In the genomic region with DNA sequence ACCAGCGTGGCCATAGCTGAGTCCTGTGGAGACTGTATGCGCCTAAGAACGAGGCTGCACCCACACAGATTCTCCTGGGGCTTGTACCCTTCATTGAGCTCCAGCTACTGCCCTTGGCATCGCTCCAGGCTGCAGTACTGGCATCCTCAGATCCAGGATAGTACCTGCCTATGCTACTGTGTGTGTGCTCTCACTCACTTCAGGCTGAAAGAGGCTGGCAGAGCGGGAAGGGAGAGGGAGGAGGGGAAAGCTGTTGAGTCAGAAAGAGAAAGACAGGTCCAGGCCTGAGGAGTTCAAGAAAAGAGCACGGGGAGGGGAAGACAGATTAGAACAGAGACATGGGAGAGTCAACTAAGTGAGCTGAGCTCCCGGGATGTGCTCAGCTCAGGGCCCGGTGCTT, we compare ENCODE assay signal across 11 mouse cellular contexts. TPM values are rescaled to one million over a fixed set of nuclear protein-coding genes. Genes with fewer than 3 reads are reported as not detected.
DNase-seq lines count a peak whose midpoint lies in the region; ATAC-seq lines count a peak whose summit lies in the region.
"Had no signal": no experiment of that assay in that cellular context is flagged by ENCODE, and none has a peak within 500 bp of the region (broad histone marks: within the 10 kb centered on the region; RNA-seq: fewer than 3 reads in every experiment).

No protein-coding gene starts in this region.

- no peak overlapping the region for H3K9ac ChIP-seq in neural tube, embryonic 11.5 days (ENCODE audit: low read length)
- no peak overlapping the region for H3K9ac ChIP-seq in embryonic facial prominence, embryonic 15.5 days
- H3K9ac ChIP-seq in hindbrain, embryonic 14.5 days = no peak overlapping the region
- H3K9ac ChIP-seq in neural tube, embryonic 15.5 days (replicated peaks) = no peak overlapping the region
- no peak overlapping the region for H3K9ac ChIP-seq in intestine, embryonic 15.5 days
- H3K9ac ChIP-seq: liver, postnatal 0 days had no signal

- no peaks in the 10 kb centered on the region for H3K9me3 ChIP-seq in neural tube, embryonic 11.5 days (ENCODE audit: control insufficient read depth, low read length)
- H3K9me3 ChIP-seq in embryonic facial prominence, embryonic 15.5 days (replicated peaks) = no peaks in the 10 kb centered on the region
- no peaks in the 10 kb centered on the region for H3K9me3 ChIP-seq in hindbrain, embryonic 14.5 days (ENCODE audit: control insufficient read depth, low read length)
- no peaks in the 10 kb centered on the region for H3K9me3 ChIP-seq in neural tube, embryonic 15.5 days (replicated peaks)
- H3K9me3 ChIP-seq in intestine, embryonic 15.5 days = no peaks in the 10 kb centered on the region

- DNase-seq in neural tube, embryonic 11.5 days (ENCODE audit: low spot score) = no peak
- DNase-seq in neural tube, embryonic 10.5 days (ENCODE audit: extremely low spot score, low spot score) = no peak
- no peak for DNase-seq in hindbrain, embryonic 14.5 days (ENCODE audit: low spot score)
- no peak for DNase-seq in right cerebral cortex, postnatal 25 days
- DNase-seq in T-cell, adult 2 months (ENCODE audit: low spot score) = no peak
- DNase-seq: kidney, postnatal 14 days; liver, postnatal 0 days had no signal

- H3K4me3 ChIP-seq in neural tube, embryonic 11.5 days (ENCODE audit: low read depth, low read length) = no peak overlapping the region
- H3K4me3 ChIP-seq in embryonic facial prominence, embryonic 15.5 days (replicated peaks) = no peak overlapping the region
- no peak overlapping the region for H3K4me3 ChIP-seq in hindbrain, embryonic 14.5 days (replicated peaks; ENCODE audit: low read length)
- no peak overlapping the region for H3K4me3 ChIP-seq in neural tube, embryonic 15.5 days (replicated peaks)
- no peak overlapping the region for H3K4me3 ChIP-seq in intestine, embryonic 15.5 days (replicated peaks)

- no peak for ATAC-seq in neural tube, embryonic 11.5 days (ENCODE audit: insufficient read depth, low FRiP score, low TSS enrichment)
- peak; percentile 15; the same call in 1 of the 2 replicates for ATAC-seq in embryonic facial prominence, embryonic 15.5 days (ENCODE audit: insufficient number of reproducible peaks, low FRiP score, low TSS enrichment, low read depth)
- ATAC-seq in hindbrain, embryonic 14.5 days (ENCODE audit: low FRiP score) = no peak
- ATAC-seq in neural tube, embryonic 15.5 days (ENCODE audit: low FRiP score) = no peak
- no peak for ATAC-seq in intestine, embryonic 15.5 days
- ATAC-seq: activated CD4-positive, CD25-positive, alpha-beta regulatory T cell, adult 4 months; liver, postnatal 0 days had no signal

- peaks cover 5% of the 10 kb centered on the region; the same call in 1 of the 2 replicates for H3K36me3 ChIP-seq in neural tube, embryonic 11.5 days (ENCODE audit: control insufficient read depth, insufficient read depth, low read length)
- peaks cover 3% of the 10 kb centered on the region for H3K36me3 ChIP-seq in embryonic facial prominence, embryonic 15.5 days
- H3K36me3 ChIP-seq in hindbrain, embryonic 14.5 days (replicated peaks; ENCODE audit: control insufficient read depth, insufficient read depth) = no peaks in the 10 kb centered on the region
- H3K36me3 ChIP-seq in neural tube, embryonic 15.5 days = no peaks in the 10 kb centered on the region
- H3K36me3 ChIP-seq in intestine, embryonic 15.5 days = no peaks in the 10 kb centered on the region

- no peaks in the 10 kb centered on the region for H3K27me3 ChIP-seq in neural tube, embryonic 11.5 days (ENCODE audit: control insufficient read depth, insufficient read depth, low read length)
- H3K27me3 ChIP-seq in embryonic facial prominence, embryonic 15.5 days = no peaks in the 10 kb centered on the region
- H3K27me3 ChIP-seq in hindbrain, embryonic 14.5 days (ENCODE audit: control insufficient read depth, insufficient read depth, low read length) = no peaks in the 10 kb centered on the region
- H3K27me3 ChIP-seq in neural tube, embryonic 15.5 days (replicated peaks) = no peaks in the 10 kb centered on the region
- no peaks in the 10 kb centered on the region for H3K27me3 ChIP-seq in intestine, embryonic 15.5 days (replicated peaks)

- peaks cover 49% of the 10 kb centered on the region for H3K4me1 ChIP-seq in neural tube, embryonic 11.5 days (ENCODE audit: control insufficient read depth, insufficient read depth, low read length)
- H3K4me1 ChIP-seq in embryonic facial prominence, embryonic 15.5 days = peaks cover 77% of the 10 kb centered on the region
- H3K4me1 ChIP-seq in hindbrain, embryonic 14.5 days (replicated peaks; ENCODE audit: control insufficient read depth, insufficient read depth, low read length) = peaks cover 56% of the 10 kb centered on the region
- peaks cover 57% of the 10 kb centered on the region for H3K4me1 ChIP-seq in neural tube, embryonic 15.5 days
- peaks cover 22% of the 10 kb centered on the region for H3K4me1 ChIP-seq in intestine, embryonic 15.5 days (replicated peaks)

- H3K4me2 ChIP-seq in neural tube, embryonic 11.5 days (ENCODE audit: low read depth) = no peak overlapping the region
- peak overlapping the region; percentile 8; the same call in 1 of the 2 replicates for H3K4me2 ChIP-seq in embryonic facial prominence, embryonic 15.5 days (replicated peaks)
- H3K4me2 ChIP-seq in hindbrain, embryonic 14.5 days (replicated peaks) = peak overlapping the region; percentile 16
- H3K4me2 ChIP-seq in neural tube, embryonic 15.5 days = peak overlapping the region; percentile 5; the same call in 1 of the 2 replicates
- H3K4me2 ChIP-seq in intestine, embryonic 15.5 days (replicated peaks) = no peak overlapping the region

- WGBS in neural tube, embryonic 11.5 days = 75% methylated on average over 8 of the region's 8 CpGs
- 53% methylated on average over 8 of the region's 8 CpGs for WGBS in embryonic facial prominence, embryonic 15.5 days
- 39% methylated on average over 8 of the region's 8 CpGs for WGBS in hindbrain, embryonic 14.5 days
- 42% methylated on average over 8 of the region's 8 CpGs for WGBS in neural tube, embryonic 15.5 days
- WGBS in intestine, embryonic 15.5 days = 62% methylated on average over 8 of the region's 8 CpGs

- H3K27ac ChIP-seq in neural tube, embryonic 11.5 days (ENCODE audit: low read depth, low read length) = peak overlapping the region; percentile 53; the same call in 1 of the 2 replicates
- H3K27ac ChIP-seq in embryonic facial prominence, embryonic 15.5 days (replicated peaks) = peak overlapping the region; percentile 44; the same call in 1 of the 2 replicates
- H3K27ac ChIP-seq in hindbrain, embryonic 14.5 days = peak overlapping the region; percentile 12; the same call in 1 of the 2 replicates
- H3K27ac ChIP-seq in neural tube, embryonic 15.5 days (replicated peaks) = peak overlapping the region; percentile 23; the same call in 1 of the 2 replicates
- no peak overlapping the region for H3K27ac ChIP-seq in intestine, embryonic 15.5 days

RNA-seq across cellular contexts. Expression of a gene that starts 25.2 kb away (rescaled TPM):
- 43.8 and 48.2 TPM in 2 replicates for polyA plus RNA-seq in neural tube, embryonic 11.5 days (2014; fragmentation: Nextera tagmentation; extraction: Ambion mirVana)
- polyA plus RNA-seq in embryonic facial prominence, embryonic 15.5 days (2015; fragmentation: Nextera tagmentation; extraction: Ambion mirVana) = 42.3 and 49.1 TPM in 2 replicates
- polyA plus RNA-seq in hindbrain, embryonic 14.5 days (2014; fragmentation: Nextera tagmentation; extraction: Ambion mirVana) = 10.1 and 11.8 TPM in 2 replicates
- polyA plus RNA-seq in neural tube, embryonic 15.5 days (2015; fragmentation: Nextera tagmentation; extraction: Ambion mirVana) = 6.9 and 8.1 TPM in 2 replicates
- polyA plus RNA-seq in intestine, embryonic 15.5 days (2015; fragmentation: Nextera tagmentation; extraction: Ambion mirVana) = 9.8 and 10.3 TPM in 2 replicates

Comparison
In these comparisons a context has a peak if more than half of its experiments do, and no peak if none do; other contexts are left out.
1. H3K4me2 ChIP-seq: peak in embryonic facial prominence, embryonic 15.5 days (single experiment), hindbrain, embryonic 14.5 days (single experiment) and neural tube, embryonic 15.5 days (single experiment); none in neural tube, embryonic 11.5 days (single experiment) and intestine, embryonic 15.5 days (single experiment).